In the genomic region with DNA sequence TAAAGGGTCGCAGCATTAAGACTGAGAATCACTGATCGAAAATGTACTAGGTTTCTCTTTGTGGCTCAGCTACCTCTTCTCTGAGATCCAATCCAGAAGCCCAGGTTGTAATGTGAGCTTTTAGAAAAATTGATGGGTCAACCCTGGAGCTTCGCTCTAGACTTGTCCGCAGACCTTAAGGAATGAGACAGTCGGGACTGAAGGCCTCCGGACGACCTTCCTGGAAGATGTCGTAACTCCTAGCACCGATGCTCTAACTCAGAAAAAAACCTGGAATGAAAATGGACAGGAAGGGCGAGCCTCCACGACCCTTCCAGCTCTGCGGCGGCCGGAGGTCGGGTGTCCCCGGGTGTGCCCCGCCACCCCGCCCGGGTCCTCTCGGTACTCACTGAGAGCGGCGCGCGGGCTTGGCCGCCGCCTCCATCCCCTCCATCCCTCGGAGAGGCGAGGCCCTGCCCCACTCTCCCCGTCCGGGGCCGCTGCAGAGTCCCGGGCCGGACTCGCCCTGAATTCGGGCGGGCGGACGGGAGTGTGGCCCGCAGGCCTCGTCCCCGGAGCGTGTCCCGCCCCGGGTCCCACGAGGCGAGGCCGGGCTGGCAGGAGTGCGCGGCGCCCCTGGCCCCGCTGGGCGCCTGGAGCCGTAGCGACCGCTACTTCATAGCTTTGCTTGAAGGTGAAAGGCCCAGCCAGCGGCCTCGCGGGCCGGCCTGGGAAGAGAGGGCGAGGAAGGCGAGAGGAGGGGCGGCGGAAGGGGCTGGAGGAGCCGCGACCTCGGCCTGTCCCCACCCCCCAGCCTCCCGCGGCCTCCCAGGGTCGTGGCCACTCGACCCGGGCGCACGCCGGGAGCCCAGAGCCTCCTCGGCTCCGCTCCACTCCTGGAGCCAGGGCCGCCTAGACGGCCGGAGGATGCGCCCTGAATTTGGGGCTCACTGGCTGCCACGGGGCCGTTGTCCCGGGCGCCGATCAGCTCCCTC, we compare ENCODE assay signal across 8 mouse cellular contexts. TPM values are rescaled to one million over a fixed set of nuclear protein-coding genes. Genes with fewer than 3 reads are reported as not detected.
DNase-seq lines count a peak whose midpoint lies in the region; ATAC-seq and TF ChIP-seq lines count a peak whose summit lies in the region.

Gene BC034090 (minus strand): TSS at position 648 of the 974 bp plus-strand sequence.

- H3K4me2 ChIP-seq in intestine, embryonic 16.5 days (ENCODE audit: low read depth, low read length) = peak within 1 kb of the TSS; percentile 88
- H3K4me2 ChIP-seq in neural tube, embryonic 14.5 days (ENCODE audit: low read depth, low read length) = peak within 1 kb of the TSS; percentile 79

- DNase-seq in layer of hippocampus, adult 2 months (ENCODE audit: low spot score in 2 of 2) = peak in 1 of 2 experiments; percentile 8
- no peak for DNase-seq in layer of hippocampus, adult 18-20 months (ENCODE audit: low spot score in 2 of 2)
- DNase-seq in embryo, embryonic 11 days = peak; percentile 79
- peak; percentile 30 to 55 for DNase-seq in lung, adult 18-20 months
- no peak for DNase-seq in thymus, postnatal 25 days

- H3K27ac ChIP-seq in layer of hippocampus, adult 2 months = peak within 1 kb of the TSS; percentile 83
- peak within 1 kb of the TSS; percentile 82 for H3K27ac ChIP-seq in intestine, embryonic 16.5 days (ENCODE audit: low read length)
- 0 out of 2 replicates have a peak within 1 kb of the TSS, but pooled peaks have one; percentile 22 for H3K27ac ChIP-seq in neural tube, embryonic 14.5 days (ENCODE audit: low read depth, low read length)

- H3K4me3 ChIP-seq in layer of hippocampus, adult 2 months = peak within 1 kb of the TSS; percentile 54
- H3K4me3 ChIP-seq in intestine, embryonic 16.5 days (ENCODE audit: low read length) = peak within 1 kb of the TSS; percentile 65
- peak within 1 kb of the TSS; percentile 43 for H3K4me3 ChIP-seq in neural tube, embryonic 14.5 days (ENCODE audit: low read depth, low read length)

- WGBS in intestine, embryonic 16.5 days = 3% methylated on average over 70 of the region's 85 CpGs
- 2% methylated on average over 56 of the region's 85 CpGs for whole genome bisulfite sequencing in neural tube, embryonic 14.5 days

- no peaks in the 10 kb centered on the region for H3K9me3 ChIP-seq in intestine, embryonic 16.5 days (ENCODE audit: control insufficient read depth, low read length)
- H3K9me3 ChIP-seq in neural tube, embryonic 14.5 days (ENCODE audit: control insufficient read depth, low read length) = no peaks in the 10 kb centered on the region

- peaks cover 18% of the 10 kb centered on the region for H3K27me3 ChIP-seq in intestine, embryonic 16.5 days (replicated peaks; ENCODE audit: control insufficient read depth, insufficient read depth, low read length)
- H3K27me3 ChIP-seq in neural tube, embryonic 14.5 days (ENCODE audit: control insufficient read depth, insufficient read depth, low read length) = peaks cover 7% of the 10 kb centered on the region; the same call in 1 of the 2 replicates

- H3K9ac ChIP-seq in intestine, embryonic 16.5 days (ENCODE audit: low read depth, low read length) = peak within 1 kb of the TSS; percentile 83
- H3K9ac ChIP-seq in neural tube, embryonic 14.5 days (replicated peaks; ENCODE audit: low read depth, low read length) = peak within 1 kb of the TSS; percentile 68

- ATAC-seq in granulocyte monocyte progenitor cell, adult 5-6 weeks (replicated peaks; ENCODE audit: poor library complexity, severe bottlenecking) = peak; percentile 43
- peak; percentile 86 for ATAC-seq in intestine, embryonic 16.5 days
- peak; percentile 57 for ATAC-seq in neural tube, embryonic 14.5 days (ENCODE audit: low read depth)

- no peaks in the 10 kb centered on the region for H3K36me3 ChIP-seq in intestine, embryonic 16.5 days (ENCODE audit: control insufficient read depth, insufficient read depth, low read length)
- no peaks in the 10 kb centered on the region for H3K36me3 ChIP-seq in neural tube, embryonic 14.5 days (ENCODE audit: control insufficient read depth, insufficient read depth, low read length)

- H3K4me1 ChIP-seq in intestine, embryonic 16.5 days (ENCODE audit: control insufficient read depth, insufficient read depth, low read length) = no peaks in the 10 kb centered on the region
- peaks cover 4% of the 10 kb centered on the region; the same call in 1 of the 2 replicates for H3K4me1 ChIP-seq in neural tube, embryonic 14.5 days (ENCODE audit: control insufficient read depth, insufficient read depth, low read length)

- TF ChIP-seq CTCF in layer of hippocampus, adult 2 months (conservative IDR thresholded peaks at IDR 0.05) = no peak

RNA-seq across cellular contexts. Expression of gene BC034090, which starts in this region (rescaled TPM):
- total RNA-seq in layer of hippocampus, adult 2 months (2021) = 1 to 10 TPM; 7.9 to 8.2 TPM
- total RNA-seq in layer of hippocampus, adult 18-20 months (2021) = 1 to 10 TPM; 5.9 to 7.6 TPM
- total RNA-seq in granulocyte monocyte progenitor cell, adult 5-6 weeks (2014; fragmentation: Nextera tagmentation) = 2.5 TPM in 1 of 2 replicates, not detected in the other
- 0.13 TPM in 1 of 2 replicates, not detected in the other for total RNA-seq in granulocyte monocyte progenitor cell, adult 5-6 weeks (2017)
- polyA plus RNA-seq in intestine, embryonic 16.5 days (2015; fragmentation: Nextera tagmentation; extraction: Ambion mirVana) = 1.5 and 2.5 TPM in 2 replicates
- polyA plus RNA-seq in neural tube, embryonic 14.5 days (2014; fragmentation: Nextera tagmentation; extraction: Ambion mirVana) = 3.8 and 4.1 TPM in 2 replicates

Comparison
In these comparisons a context has a peak if more than half of its experiments do, and no peak if none do; other contexts are left out.
1. DNase-seq: peak in embryo, embryonic 11 days (single experiment) and lung, adult 18-20 months (2 of 2); none in layer of hippocampus, adult 18-20 months (0 of 2) and thymus, postnatal 25 days (single experiment).
2. H3K27ac ChIP-seq: peak in every context shown above with its lines; median percentile 83 in layer of hippocampus, adult 2 months; 82 in intestine, embryonic 16.5 days; 22 in neural tube, embryonic 14.5 days.
3. Peak in every context shown above with its lines, with median percentiles within 50 percentile points of each other: H3K4me3 ChIP-seq and ATAC-seq.